Mouse (Mus musculus): ENCODE data around the gene Itgav. TPM values are rescaled to one million over a fixed set of nuclear protein-coding genes. Genes with fewer than 3 reads are reported as not detected.
A peak's percentile ranks its signal among the peaks of the same experiment; 100 is the strongest.

Itgav gene
- total RNA-seq, 2 experiments from 2014 or later: 44.2 to 45.6 TPM

- DNase-seq: no peak
These were observed 89.2 kb downstream of the Itgav start for GRCm38 (mm10) chr2:83813273-83813892.

- no peak for DNase-seq
These were observed 89.8 kb downstream of the Itgav start for GRCm38 (mm10) chr2:83814009-83814408.

GRCm38 (mm10) chr2:83816147-83816546 lies 92.0 kb downstream of the Itgav start:
- DNase-seq: no peak

- DNase-seq: no peak
These were observed 101.0 kb downstream of the Itgav start for GRCm38 (mm10) chr2:83825161-83825560.

- no peak for DNase-seq
These were observed 104.8 kb downstream of the Itgav start for GRCm38 (mm10) chr2:83828895-83829539.

- peak; percentile 13 for DNase-seq
These were observed 108.7 kb downstream of the Itgav start for GRCm38 (mm10) chr2:83832903-83833302.

- DNase-seq: no peak
These were observed 111.3 kb downstream of the Itgav start for GRCm38 (mm10) chr2:83835313-83836070.

- no peak for DNase-seq
These were observed 124.3 kb downstream of the Itgav start for GRCm38 (mm10) chr2:83848495-83848894.

GRCm38 (mm10) chr2:83853423-83853822 lies 129.2 kb downstream of the Itgav start:
- DNase-seq: no peak

GRCm38 (mm10) chr2:83856236-83856635 lies 132.0 kb downstream of the Itgav start:
- no peak for DNase-seq

Other genes with a start within 250 kb of the Itgav start
- 10 to 100 TPM; 50.4 to 57.5 TPM for gene Zc3h15, start 80.0 kb upstream of the Itgav start, total RNA-seq (2021)
- 1 to 10 TPM; 1.2 to 3.1 TPM for gene Fam171b, start 88.2 kb downstream of the Itgav start, total RNA-seq (2021)
- not detected for gene Zswim2, start 216.8 kb downstream of the Itgav start, total RNA-seq (2021)
- gene Gm13698, start 231.3 kb downstream of the Itgav start, total RNA-seq (2021): under 1 TPM; 0.64 to 0.70 TPM
- gene Gm13693, start 237.1 kb downstream of the Itgav start, total RNA-seq (2021): under 1 TPM; 0.64 to 0.70 TPM
- under 1 TPM in 1 of 2 experiments, not detected in 1; 0.70 TPM for gene Gm13695, start 242.9 kb downstream of the Itgav start, total RNA-seq (2021)
- gene Gm13696, start 248.7 kb downstream of the Itgav start, total RNA-seq (2021): under 1 TPM; 0.64 to 0.70 TPM